Mouse (Mus musculus): Measurements from ENCODE around the gene Mblac1. TPM values are rescaled to one million over a fixed set of nuclear protein-coding genes. Genes with fewer than 3 reads are reported as not detected.

The Mblac1 gene
- polyA plus RNA-seq (2014; fragmentation: Nextera tagmentation; extraction: Ambion mirVana): 12.5 and 13.6 TPM in 2 replicates

DNA sequence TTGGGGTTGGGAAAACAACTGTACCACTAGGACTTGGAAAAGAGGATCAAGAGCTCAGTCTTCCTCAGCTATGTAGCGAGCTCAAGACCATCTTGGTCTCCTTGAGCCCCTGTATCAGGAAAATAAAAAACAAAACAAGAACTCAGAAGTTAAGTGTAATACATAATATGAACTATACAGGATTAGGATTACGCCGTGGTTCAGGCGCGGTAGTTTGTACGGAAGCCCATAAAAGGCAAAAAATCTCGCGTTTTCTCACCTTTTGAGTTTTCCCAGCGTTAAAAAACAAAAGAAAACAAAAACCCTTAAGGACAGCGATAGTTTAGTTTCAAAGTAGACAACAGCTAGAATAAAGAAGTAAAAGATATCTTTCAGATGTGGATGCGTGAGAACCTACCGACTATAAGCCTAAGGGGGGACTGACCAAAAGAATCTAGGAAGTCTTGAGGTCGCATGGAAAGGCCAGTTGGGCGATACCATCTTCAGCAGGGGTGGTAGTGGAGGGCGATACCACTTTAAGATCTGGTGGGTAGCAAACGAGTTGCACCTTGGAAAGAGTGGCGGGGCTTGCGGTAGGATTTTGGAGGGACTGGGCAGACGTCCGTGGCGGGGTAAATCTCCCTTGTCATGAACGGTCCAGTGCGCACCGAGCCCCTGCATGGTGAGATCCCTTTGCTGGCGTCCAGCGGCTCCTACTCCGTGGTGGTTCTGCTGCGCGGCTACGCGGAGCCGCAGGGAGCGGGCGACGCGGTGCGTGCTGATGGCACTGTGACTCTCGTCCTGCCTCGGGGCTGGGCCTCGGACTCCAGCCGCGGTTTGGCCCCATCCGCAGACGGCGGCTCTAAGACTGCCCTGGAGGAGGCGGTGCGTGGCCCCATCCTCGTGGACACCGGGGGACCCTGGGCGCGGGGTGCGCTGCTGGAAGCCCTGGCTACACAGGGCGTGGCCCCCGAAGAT is at the start of gene Mblac1:
Gene Mblac1, plus strand, starts transcription at position 544 of the 957 bp plus-strand sequence.
- ATAC-seq (ENCODE audit: low FRiP score) (peak; percentile 83), DNase-seq (ENCODE audit: low spot score) (peak; percentile 85)
- Histone ChIP-seq H3K4me1 (replicated peaks; ENCODE audit: control insufficient read depth, insufficient read depth, low read length) (0 out of 2 replicates have a peak, but pooled peaks cover 3% of the 10 kb centered on the region), H3K9ac (peak within 1 kb of the TSS; percentile 96), H3K36me3 (replicated peaks; ENCODE audit: control insufficient read depth, insufficient read depth) (peaks cover 29% of the 10 kb centered on the region), H3K9me3 (ENCODE audit: control insufficient read depth, low read length) (no peaks in the 10 kb centered on the region), H3K4me3 (replicated peaks; ENCODE audit: low read length) (peak within 1 kb of the TSS; percentile 89), H3K27me3 (ENCODE audit: control insufficient read depth, insufficient read depth, low read length) (no peaks in the 10 kb centered on the region), H3K4me2 (replicated peaks) (peak within 1 kb of the TSS; percentile 98), H3K27ac (peak within 1 kb of the TSS; percentile 91)
- 7% methylated on average over 54 of the region's 54 CpGs for whole genome bisulfite sequencing

DNA sequence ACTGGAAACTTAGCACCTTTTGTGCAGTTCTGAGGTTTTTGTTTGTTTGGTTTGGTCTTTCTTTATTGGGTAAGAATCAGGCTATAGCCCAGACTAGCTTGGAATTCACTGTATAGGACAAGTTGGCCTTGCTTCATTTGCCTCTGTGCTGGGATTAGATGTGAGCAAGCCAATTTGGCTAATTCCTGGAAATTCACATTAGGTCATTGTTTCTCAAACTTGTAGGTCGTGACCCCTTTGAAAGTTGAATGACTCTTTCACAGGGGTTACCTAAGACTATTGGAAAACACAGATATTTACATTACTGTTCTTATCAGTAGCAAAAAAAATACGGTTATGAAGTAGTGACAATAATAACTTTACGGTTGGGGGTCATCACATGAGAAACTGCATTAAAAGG is 39.7 kb upstream of the Mblac1 start:
- Histone ChIP-seq H3K4me2 (replicated peaks) (peak overlapping the region; percentile 89), H3K36me3 (replicated peaks; ENCODE audit: control insufficient read depth, insufficient read depth) (peaks cover 27% of the 10 kb centered on the region), H3K9me3 (ENCODE audit: control insufficient read depth, low read length) (no peaks in the 10 kb centered on the region), H3K27ac (peak overlapping the region; percentile 97; the same call in 1 of the 2 replicates), H3K9ac (peak overlapping the region; percentile 98), H3K4me3 (replicated peaks; ENCODE audit: low read length) (peak overlapping the region; percentile 74), H3K27me3 (ENCODE audit: control insufficient read depth, insufficient read depth, low read length) (no peaks in the 10 kb centered on the region), H3K4me1 (replicated peaks; ENCODE audit: control insufficient read depth, insufficient read depth, low read length) (peaks cover 10% of the 10 kb centered on the region)
- WGBS: 89% methylated on average over 3 of the region's 3 CpGs
- DNase-seq (ENCODE audit: low spot score): no peak
- no peak for ATAC-seq (ENCODE audit: low FRiP score)

DNA sequence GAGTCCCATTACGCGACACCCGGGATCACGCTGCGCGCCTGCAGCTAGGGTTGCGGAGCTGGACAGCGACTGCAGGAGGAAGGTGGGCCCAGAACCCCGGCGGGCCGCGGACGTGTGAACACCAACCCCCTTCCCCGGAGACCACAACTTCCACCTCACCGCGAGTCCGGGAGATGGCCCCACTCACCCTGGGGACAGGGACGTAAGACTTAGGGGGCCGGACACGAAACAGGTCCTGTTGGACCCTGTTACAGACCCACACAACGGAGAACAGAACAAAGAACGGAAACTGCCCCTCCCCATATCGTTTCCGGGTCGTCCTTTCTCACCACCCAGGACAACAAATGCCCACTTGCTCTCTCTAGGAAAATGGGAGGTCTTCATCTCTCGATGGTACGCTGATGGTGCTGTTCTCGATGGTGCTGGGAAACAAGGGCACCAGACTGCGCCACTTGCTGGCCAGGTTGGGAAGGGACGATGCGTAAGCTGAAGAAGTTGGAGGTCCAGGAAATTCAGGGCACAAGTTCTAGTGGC is 38.6 kb upstream of the Mblac1 start, which contains the start of gene Zfp113:
Gene Zfp113, minus strand, starts transcription at position 302 of the 534 bp plus-strand sequence.
- under 1% methylated on average over 31 of the region's 31 CpGs for WGBS
- peak within 1 kb of the TSS; percentile 97 for H3K27ac ChIP-seq
- H3K9me3 ChIP-seq (ENCODE audit: control insufficient read depth, low read length): no peaks in the 10 kb centered on the region

DNA sequence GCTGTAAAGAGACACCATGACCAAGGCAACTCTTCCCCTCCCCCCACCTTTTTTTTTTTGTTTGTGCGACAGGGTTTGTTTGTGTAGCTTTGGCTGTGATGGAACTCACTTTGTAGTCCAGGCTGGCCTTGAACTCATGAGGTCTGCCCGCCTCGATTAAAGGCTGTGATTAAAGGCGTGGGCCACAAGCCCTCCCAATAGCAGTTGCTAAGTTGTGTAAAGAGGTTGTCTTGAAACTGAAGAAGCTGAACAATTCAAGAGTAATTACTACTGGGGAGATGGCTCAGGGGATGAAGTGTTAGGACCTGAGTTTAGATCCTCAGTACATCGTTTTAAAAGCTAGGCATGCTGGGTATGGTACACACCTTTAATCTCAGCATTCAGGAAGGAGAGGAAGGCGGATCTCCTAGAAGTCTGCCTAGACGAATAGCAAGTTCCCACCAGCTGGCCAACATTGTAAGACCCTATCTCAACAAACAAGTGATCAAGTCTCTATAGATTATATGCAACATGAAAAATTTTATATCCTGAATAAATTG is 33.8 kb upstream of the Mblac1 start:
- DNase-seq (ENCODE audit: low spot score) (no peak), ATAC-seq (ENCODE audit: low FRiP score) (no peak)
- peaks cover 12% of the 10 kb centered on the region for H3K4me1 ChIP-seq (replicated peaks; ENCODE audit: control insufficient read depth, insufficient read depth, low read length)
- H3K36me3 ChIP-seq (replicated peaks; ENCODE audit: control insufficient read depth, insufficient read depth): peaks cover 31% of the 10 kb centered on the region
- H3K4me3 ChIP-seq (replicated peaks; ENCODE audit: low read length): peak overlapping the region; percentile 64
- peak overlapping the region; percentile 80 for H3K9ac ChIP-seq
- peak overlapping the region; percentile 78 for H3K4me2 ChIP-seq (replicated peaks)
- H3K27me3 ChIP-seq (ENCODE audit: control insufficient read depth, insufficient read depth, low read length): no peaks in the 10 kb centered on the region
- no peaks in the 10 kb centered on the region for H3K9me3 ChIP-seq (ENCODE audit: control insufficient read depth, low read length)
- 71% methylated on average over 7 of the region's 7 CpGs for WGBS
- H3K27ac ChIP-seq: peak overlapping the region; percentile 80; the same call in 1 of the 2 replicates

More for the DNA sequence above, 38.6 kb upstream of the Mblac1 start, which contains the start of gene Zfp113:
- DNase-seq (ENCODE audit: low spot score): peak; percentile 95
- Histone ChIP-seq H3K4me1 (replicated peaks; ENCODE audit: control insufficient read depth, insufficient read depth, low read length) (peaks cover 10% of the 10 kb centered on the region), H3K4me2 (replicated peaks) (peak within 1 kb of the TSS; percentile 89), H3K36me3 (replicated peaks; ENCODE audit: control insufficient read depth, insufficient read depth) (peaks cover 23% of the 10 kb centered on the region), H3K9ac (peak within 1 kb of the TSS; percentile 98), H3K4me3 (replicated peaks; ENCODE audit: low read length) (peak within 1 kb of the TSS; percentile 74), H3K27me3 (ENCODE audit: control insufficient read depth, insufficient read depth, low read length) (no peaks in the 10 kb centered on the region)
- ATAC-seq (ENCODE audit: low FRiP score): peak; percentile 96

GRCm38 (mm10) chr5:138160842-138161665 is 33.1 kb upstream of the Mblac1 start, which contains the start of gene Cops6:
Gene Cops6, plus strand, starts transcription at chr5:138161071.
- Histone ChIP-seq H3K9ac (peak within 1 kb of the TSS; percentile 80), H3K4me1 (replicated peaks; ENCODE audit: control insufficient read depth, insufficient read depth, low read length) (peaks cover 12% of the 10 kb centered on the region), H3K36me3 (replicated peaks; ENCODE audit: control insufficient read depth, insufficient read depth) (peaks cover 38% of the 10 kb centered on the region), H3K27ac (peak within 1 kb of the TSS; percentile 80), H3K27me3 (ENCODE audit: control insufficient read depth, insufficient read depth, low read length) (no peaks in the 10 kb centered on the region), H3K4me3 (replicated peaks; ENCODE audit: low read length) (peak within 1 kb of the TSS; percentile 64), H3K9me3 (ENCODE audit: control insufficient read depth, low read length) (no peaks in the 10 kb centered on the region), H3K4me2 (replicated peaks) (peak within 1 kb of the TSS; percentile 78)
- ATAC-seq (ENCODE audit: low FRiP score) (peak; percentile 95), DNase-seq (ENCODE audit: low spot score) (peak; percentile 91)
- 1% methylated on average over 42 of the region's 42 CpGs for WGBS

DNA sequence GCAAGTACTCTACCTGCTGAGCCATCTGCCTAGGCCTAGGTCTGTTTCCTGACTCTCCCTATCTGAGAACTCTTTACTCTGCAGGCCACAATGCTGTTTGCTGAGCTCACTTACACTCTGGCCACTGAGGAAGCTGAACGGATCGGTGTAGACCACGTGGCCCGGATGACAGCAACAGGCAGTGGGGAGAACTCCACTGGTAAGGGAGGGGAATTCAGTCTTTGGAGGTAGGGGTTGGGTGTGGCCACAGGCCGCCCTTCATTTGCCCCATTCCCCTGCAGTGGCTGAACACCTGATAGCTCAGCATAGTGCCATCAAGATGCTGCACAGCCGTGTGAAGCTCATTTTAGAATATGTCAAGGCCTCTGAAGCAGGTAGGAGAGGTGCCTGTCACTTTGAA is 31.1 kb upstream of the Mblac1 start:
- peaks cover 58% of the 10 kb centered on the region for H3K36me3 ChIP-seq (replicated peaks; ENCODE audit: control insufficient read depth, insufficient read depth)
- DNase-seq (ENCODE audit: low spot score) (no peak), ATAC-seq (ENCODE audit: low FRiP score) (no peak)
- WGBS: 77% methylated on average over 6 of the region's 6 CpGs
- no peak overlapping the region for H3K4me3 ChIP-seq (replicated peaks; ENCODE audit: low read length)
- H3K4me2 ChIP-seq (replicated peaks): no peak overlapping the region
- no peaks in the 10 kb centered on the region for H3K9me3 ChIP-seq (ENCODE audit: control insufficient read depth, low read length)
- H3K9ac ChIP-seq: no peak overlapping the region
- H3K27ac ChIP-seq: no peak overlapping the region
- H3K27me3 ChIP-seq (ENCODE audit: control insufficient read depth, insufficient read depth, low read length): no peaks in the 10 kb centered on the region
- peaks cover 12% of the 10 kb centered on the region for H3K4me1 ChIP-seq (replicated peaks; ENCODE audit: control insufficient read depth, insufficient read depth, low read length)

- Histone ChIP-seq H3K9ac (no peak overlapping the region), H3K4me2 (replicated peaks) (no peak overlapping the region), H3K27ac (no peak overlapping the region), H3K4me3 (replicated peaks; ENCODE audit: low read length) (no peak overlapping the region), H3K27me3 (ENCODE audit: control insufficient read depth, insufficient read depth, low read length) (no peaks in the 10 kb centered on the region), H3K36me3 (replicated peaks; ENCODE audit: control insufficient read depth, insufficient read depth) (peaks cover 64% of the 10 kb centered on the region), H3K4me1 (replicated peaks; ENCODE audit: control insufficient read depth, insufficient read depth, low read length) (peaks cover 12% of the 10 kb centered on the region), H3K9me3 (ENCODE audit: control insufficient read depth, low read length) (no peaks in the 10 kb centered on the region)
- DNase-seq (ENCODE audit: low spot score): no peak
- no peak for ATAC-seq (ENCODE audit: low FRiP score)
- 70% methylated on average over 10 of the region's 10 CpGs for WGBS
Observed at GRCm38 (mm10) chr5:138163610-138164009, 30.5 kb upstream of the Mblac1 start.

GRCm38 (mm10) chr5:138165594-138165993 is 28.5 kb upstream of the Mblac1 start:
- H3K9me3 ChIP-seq (ENCODE audit: control insufficient read depth, low read length): no peaks in the 10 kb centered on the region
- WGBS: 81% methylated on average over 8 of the region's 8 CpGs
- H3K4me1 ChIP-seq (replicated peaks; ENCODE audit: control insufficient read depth, insufficient read depth, low read length): peaks cover 20% of the 10 kb centered on the region
- no peak for ATAC-seq (ENCODE audit: low FRiP score)
- no peak for DNase-seq (ENCODE audit: low spot score)
- no peak overlapping the region for H3K4me2 ChIP-seq (replicated peaks)
- H3K36me3 ChIP-seq (replicated peaks; ENCODE audit: control insufficient read depth, insufficient read depth): peaks cover 77% of the 10 kb centered on the region
- H3K4me3 ChIP-seq (replicated peaks; ENCODE audit: low read length): no peak overlapping the region
- H3K27ac ChIP-seq: no peak overlapping the region
- H3K9ac ChIP-seq: 0 out of 2 replicates have a peak overlapping the region, but pooled peaks have one; percentile 3
- no peaks in the 10 kb centered on the region for H3K27me3 ChIP-seq (ENCODE audit: control insufficient read depth, insufficient read depth, low read length)
